Mouse (Mus musculus): ENCODE data around the gene Xirp1. TPM values are rescaled to one million over a fixed set of nuclear protein-coding genes. Genes with fewer than 3 reads are reported as not detected.

Gene Xirp1
- polyA plus RNA-seq, 1 experiment from 2014 or later: 0.01 TPM

- Histone ChIP-seq H3K36me3 (no peaks in the 10 kb centered on the region), H3K4me3 (replicated peaks) (no peak overlapping the region), H3K9ac (no peak overlapping the region), H3K4me1 (replicated peaks) (0 out of 2 replicates have a peak, but pooled peaks cover 7% of the 10 kb centered on the region), H3K27ac (no peak overlapping the region), H3K9me3 (replicated peaks) (no peaks in the 10 kb centered on the region), H3K27me3 (no peaks in the 10 kb centered on the region), H3K4me2 (no peak overlapping the region)
- ATAC-seq (ENCODE audit: low read depth): no peak
- WGBS (ENCODE audit: insufficient replicate concordance): 64% methylated on average over 6 of the region's 6 CpGs
- no peak for DNase-seq
Observed at GRCm38 (mm10) chr9:120048495-120048894, 25.1 kb upstream of the Xirp1 start.

GRCm38 (mm10) chr9:120043115-120043514 is 19.7 kb upstream of the Xirp1 start:
- ATAC-seq (ENCODE audit: low read depth) (no peak), DNase-seq (no peak)
- H3K27me3 ChIP-seq: no peaks in the 10 kb centered on the region
- no peaks in the 10 kb centered on the region for H3K9me3 ChIP-seq (replicated peaks)
- H3K36me3 ChIP-seq: no peaks in the 10 kb centered on the region
- H3K4me1 ChIP-seq (replicated peaks): 0 out of 2 replicates have a peak, but pooled peaks cover 1% of the 10 kb centered on the region
- no peak overlapping the region for H3K4me2 ChIP-seq
- H3K27ac ChIP-seq: no peak overlapping the region
- whole genome bisulfite sequencing (ENCODE audit: insufficient replicate concordance): 32% methylated on average over 7 of the region's 7 CpGs
- H3K9ac ChIP-seq: no peak overlapping the region
- no peak overlapping the region for H3K4me3 ChIP-seq (replicated peaks)

GRCm38 (mm10) chr9:120037414-120037813 is 14.0 kb upstream of the Xirp1 start:
- DNase-seq (no peak), ATAC-seq (ENCODE audit: low read depth) (no peak)
- WGBS (ENCODE audit: insufficient replicate concordance): 60% methylated on average over 7 of the region's 7 CpGs
- H3K36me3 ChIP-seq: no peaks in the 10 kb centered on the region
- no peak overlapping the region for H3K4me3 ChIP-seq (replicated peaks)
- H3K4me1 ChIP-seq (replicated peaks): 0 out of 2 replicates have a peak, but pooled peaks cover 6% of the 10 kb centered on the region
- no peak overlapping the region for H3K9ac ChIP-seq
- H3K27ac ChIP-seq: no peak overlapping the region
- H3K9me3 ChIP-seq (replicated peaks): no peaks in the 10 kb centered on the region
- no peaks in the 10 kb centered on the region for H3K27me3 ChIP-seq
- no peak overlapping the region for H3K4me2 ChIP-seq

GRCm38 (mm10) chr9:120034375-120034774 is 11.0 kb upstream of the Xirp1 start:
- no peak for ATAC-seq (ENCODE audit: low read depth)
- no peak overlapping the region for H3K9ac ChIP-seq
- no peaks in the 10 kb centered on the region for H3K27me3 ChIP-seq
- WGBS (ENCODE audit: insufficient replicate concordance): 69% methylated on average over 8 of the region's 8 CpGs
- DNase-seq: no peak
- H3K9me3 ChIP-seq (replicated peaks): no peaks in the 10 kb centered on the region
- H3K27ac ChIP-seq: no peak overlapping the region
- H3K4me2 ChIP-seq: no peak overlapping the region
- no peaks in the 10 kb centered on the region for H3K36me3 ChIP-seq
- peaks cover 6% of the 10 kb centered on the region; the same call in 1 of the 2 replicates for H3K4me1 ChIP-seq (replicated peaks)
- no peak overlapping the region for H3K4me3 ChIP-seq (replicated peaks)

GRCm38 (mm10) chr9:120032710-120033109 is 9.3 kb upstream of the Xirp1 start:
- Histone ChIP-seq H3K9ac (no peak overlapping the region), H3K9me3 (replicated peaks) (no peaks in the 10 kb centered on the region), H3K27me3 (no peaks in the 10 kb centered on the region), H3K36me3 (no peaks in the 10 kb centered on the region), H3K4me2 (no peak overlapping the region), H3K27ac (no peak overlapping the region), H3K4me1 (replicated peaks) (peaks cover under 1% of the 10 kb centered on the region; the same call in 1 of the 2 replicates), H3K4me3 (replicated peaks) (no peak overlapping the region)
- DNase-seq (no peak), ATAC-seq (ENCODE audit: low read depth) (no peak)
- 60% methylated on average over 6 of the region's 6 CpGs for WGBS (ENCODE audit: insufficient replicate concordance)

GRCm38 (mm10) chr9:120030421-120030820 is 7.0 kb upstream of the Xirp1 start:
- H3K4me3 ChIP-seq (replicated peaks): no peak overlapping the region
- DNase-seq: no peak
- H3K9me3 ChIP-seq (replicated peaks): no peaks in the 10 kb centered on the region
- 34% methylated on average over 10 of the region's 10 CpGs for WGBS (ENCODE audit: insufficient replicate concordance)
- peaks cover 9% of the 10 kb centered on the region for H3K4me1 ChIP-seq (replicated peaks)
- H3K4me2 ChIP-seq: no peak overlapping the region
- ATAC-seq (ENCODE audit: low read depth): no peak
- no peak overlapping the region for H3K27ac ChIP-seq
- no peak overlapping the region for H3K9ac ChIP-seq
- no peaks in the 10 kb centered on the region for H3K36me3 ChIP-seq
- peaks cover 2% of the 10 kb centered on the region; the same call in 1 of the 2 replicates for H3K27me3 ChIP-seq

- WGBS (ENCODE audit: insufficient replicate concordance): 55% methylated on average over 6 of the region's 6 CpGs
- Histone ChIP-seq H3K4me3 (replicated peaks) (no peak overlapping the region), H3K27me3 (peaks cover 2% of the 10 kb centered on the region; the same call in 1 of the 2 replicates), H3K36me3 (no peaks in the 10 kb centered on the region), H3K9me3 (replicated peaks) (no peaks in the 10 kb centered on the region), H3K4me2 (no peak overlapping the region), H3K27ac (no peak overlapping the region), H3K9ac (no peak overlapping the region), H3K4me1 (replicated peaks) (peaks cover 9% of the 10 kb centered on the region)
- no peak for DNase-seq
- no peak for ATAC-seq (ENCODE audit: low read depth)
Observed at GRCm38 (mm10) chr9:120029880-120030279, 6.5 kb upstream of the Xirp1 start.

GRCm38 (mm10) chr9:120027401-120028151 is 4.2 kb upstream of the Xirp1 start:
- peak; percentile 34 for DNase-seq
- Histone ChIP-seq H3K4me1 (replicated peaks) (peaks cover 9% of the 10 kb centered on the region), H3K36me3 (no peaks in the 10 kb centered on the region), H3K4me2 (peak overlapping the region; percentile 14; the same call in 1 of the 2 replicates), H3K9ac (no peak overlapping the region), H3K9me3 (replicated peaks) (no peaks in the 10 kb centered on the region), H3K27me3 (peaks cover 2% of the 10 kb centered on the region; the same call in 1 of the 2 replicates), H3K27ac (no peak overlapping the region), H3K4me3 (replicated peaks) (no peak overlapping the region)
- peak; percentile 41; the same call in 1 of the 2 replicates for ATAC-seq (ENCODE audit: low read depth)
- 20% methylated on average over 14 of the region's 14 CpGs for WGBS (ENCODE audit: insufficient replicate concordance)

GRCm38 (mm10) chr9:120024625-120025024 is 1.2 kb upstream of the Xirp1 start:
- Histone ChIP-seq H3K9me3 (replicated peaks) (no peaks in the 10 kb centered on the region), H3K4me1 (replicated peaks) (peaks cover 9% of the 10 kb centered on the region), H3K36me3 (no peaks in the 10 kb centered on the region), H3K27ac (no peak overlapping the region), H3K4me3 (replicated peaks) (no peak overlapping the region), H3K9ac (no peak overlapping the region), H3K27me3 (peaks cover 2% of the 10 kb centered on the region; the same call in 1 of the 2 replicates), H3K4me2 (no peak overlapping the region)
- ATAC-seq (ENCODE audit: low read depth) (no peak), DNase-seq (no peak)
- 74% methylated on average over 5 of the region's 5 CpGs for WGBS (ENCODE audit: insufficient replicate concordance)

- ATAC-seq (ENCODE audit: low read depth) (no peak), DNase-seq (no peak)
- Histone ChIP-seq H3K27me3 (peaks cover 2% of the 10 kb centered on the region; the same call in 1 of the 2 replicates), H3K4me3 (replicated peaks) (no peak overlapping the region), H3K9ac (no peak overlapping the region), H3K4me1 (replicated peaks) (peaks cover 9% of the 10 kb centered on the region), H3K36me3 (no peaks in the 10 kb centered on the region), H3K9me3 (replicated peaks) (no peaks in the 10 kb centered on the region), H3K4me2 (no peak overlapping the region), H3K27ac (no peak overlapping the region)
- 64% methylated on average over 10 of the region's 10 CpGs for WGBS (ENCODE audit: insufficient replicate concordance)
Observed at GRCm38 (mm10) chr9:120024171-120024570, 773 bp upstream of the Xirp1 start.

- no peak for ATAC-seq (ENCODE audit: low read depth)
- no peak for DNase-seq
- Histone ChIP-seq H3K4me2 (no peak overlapping the region), H3K27me3 (no peaks in the 10 kb centered on the region), H3K9ac (no peak overlapping the region), H3K9me3 (replicated peaks) (no peaks in the 10 kb centered on the region), H3K4me3 (replicated peaks) (no peak overlapping the region), H3K36me3 (no peaks in the 10 kb centered on the region), H3K27ac (no peak overlapping the region), H3K4me1 (replicated peaks) (no peaks in the 10 kb centered on the region)
- WGBS (ENCODE audit: insufficient replicate concordance): 63% methylated on average over 5 of the region's 5 CpGs
Observed at GRCm38 (mm10) chr9:120021164-120021563, 2.2 kb downstream of the Xirp1 start.

Measured in liver, embryonic 13.5 days (tissue).